Mouse (Mus musculus) T-cell, adult 2 months (primary cell): ENCODE data around the gene Foxp1.

Source experiments
- DNase-seq: peaks from one replicate; pipeline ENCODE4 v3.0.0; 2022; ENCODE audit warnings: low spot score

The Foxp1 gene

GRCm38 (mm10) chr6:99520676-99521037, 1.9 kb downstream of the Foxp1 start:
- no peak for DNase-seq

- peak; percentile 27 for DNase-seq
Observed at GRCm38 (mm10) chr6:99519806-99520675, 2.5 kb downstream of the Foxp1 start.

GRCm38 (mm10) chr6:99519052-99519451, 3.5 kb downstream of the Foxp1 start:
- no peak for DNase-seq

GRCm38 (mm10) chr6:99515667-99516199, 6.8 kb downstream of the Foxp1 start:
- DNase-seq = no peak

GRCm38 (mm10) chr6:99511862-99512261, 10.7 kb downstream of the Foxp1 start:
- DNase-seq = no peak

GRCm38 (mm10) chr6:99509189-99509592, 13.3 kb downstream of the Foxp1 start:
- DNase-seq = no peak

GRCm38 (mm10) chr6:99506816-99507215, 15.7 kb downstream of the Foxp1 start:
- DNase-seq = peak; percentile 32

GRCm38 (mm10) chr6:99503741-99504140, 18.8 kb downstream of the Foxp1 start:
- DNase-seq = peak; percentile 37

- DNase-seq = no peak
Observed at GRCm38 (mm10) chr6:99502727-99503126, 19.8 kb downstream of the Foxp1 start.

- DNase-seq = no peak
Observed at GRCm38 (mm10) chr6:99502314-99502713, 20.2 kb downstream of the Foxp1 start.

- DNase-seq = no peak
Observed at GRCm38 (mm10) chr6:99500570-99501270, 21.8 kb downstream of the Foxp1 start.

- DNase-seq = peak; percentile 26
Observed at GRCm38 (mm10) chr6:99498082-99498481, 24.4 kb downstream of the Foxp1 start.

GRCm38 (mm10) chr6:99496114-99496513, 26.4 kb downstream of the Foxp1 start:
- no peak for DNase-seq

GRCm38 (mm10) chr6:99492937-99493336, 29.6 kb downstream of the Foxp1 start:
- no peak for DNase-seq

- no peak for DNase-seq
Observed at GRCm38 (mm10) chr6:99491979-99492544, 30.5 kb downstream of the Foxp1 start.

GRCm38 (mm10) chr6:99491146-99491545, 31.4 kb downstream of the Foxp1 start:
- no peak for DNase-seq

- no peak for DNase-seq
Observed at GRCm38 (mm10) chr6:99489900-99490648, 32.4 kb downstream of the Foxp1 start.

GRCm38 (mm10) chr6:99489423-99489822, 33.1 kb downstream of the Foxp1 start:
- no peak for DNase-seq

GRCm38 (mm10) chr6:99485884-99486640, 36.5 kb downstream of the Foxp1 start:
- peak; percentile 86 for DNase-seq

GRCm38 (mm10) chr6:99485217-99485883, 37.2 kb downstream of the Foxp1 start:
- peak; percentile 37 for DNase-seq

GRCm38 (mm10) chr6:99484884-99485216, 37.7 kb downstream of the Foxp1 start:
- DNase-seq = no peak
